Mouse (Mus musculus): Measurements from ENCODE around the gene Gpc4.

Gpc4 gene

DNA sequence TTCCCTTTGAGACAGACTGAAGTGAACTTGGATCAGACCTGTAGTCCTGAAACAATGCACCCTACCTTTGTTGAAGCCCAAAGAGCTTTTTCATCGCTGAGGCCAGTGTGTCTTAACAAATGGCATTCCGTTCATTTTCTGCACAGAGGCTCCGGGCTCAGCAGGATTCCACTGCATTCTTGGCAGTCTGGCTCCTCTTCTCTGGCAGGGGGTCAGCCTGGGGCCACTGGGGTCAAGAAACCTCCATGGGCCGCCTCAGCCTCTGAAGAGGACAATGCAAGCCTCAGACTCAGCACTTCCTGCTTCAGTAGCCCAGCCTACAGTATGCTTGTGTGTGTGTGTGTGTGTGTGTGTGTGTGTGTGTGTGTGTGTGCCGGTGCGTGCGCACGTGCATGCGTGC, 147.4 kb downstream of the Gpc4 start:
- DNase-seq (ENCODE audit: low read depth, low spot score) = peak; percentile 2

All from ES-CJ7 (cell line).